Mouse (Mus musculus) forebrain, embryonic 12.5 days (tissue): ENCODE measurements at regions not wholly inside any gene's neighbourhood (a gene's known extent, or its start where the extent isn't known, plus 50 kb on each side); places are given as distances from the start of the nearest gene placed in this dataset.

Experiments used
- ATAC-seq: fragments of 200-750 bp; cut with Nextera tagmentation; 2 replicates; pipeline ENCODE4 v1.8.0; 2017; ENCODE audit warnings: moderate TSS enrichment; ENCODE audit not compliant: low FRiP score
- H3K27ac ChIP-seq: fragments of 300-500 bp; sonication (generic); 2 replicates; pipeline ENCODE4 v1.5.1; 2016; ENCODE audit warnings: mild to moderate bottlenecking
- H3K27me3 ChIP-seq: fragments of 300-500 bp; sonication (generic); 2 replicates; pipeline ENCODE4 v1.6.1; 2016; ENCODE audit warnings: mild to moderate bottlenecking
- H3K36me3 ChIP-seq: fragments of 300-500 bp; sonication (generic); replicated peaks from 2 replicates; pipeline ENCODE4 v1.6.1; 2016; ENCODE audit warnings: mild to moderate bottlenecking
- H3K4me1 ChIP-seq: fragments of 300-500 bp; sonication (generic); 2 replicates; pipeline ENCODE4 v1.6.1; 2016
- H3K4me2 ChIP-seq: fragments of 300-500 bp; sonication (generic); 2 replicates; pipeline ENCODE4 v1.6.1; 2016; ENCODE audit warnings: mild to moderate bottlenecking, moderate library complexity
- H3K4me3 ChIP-seq: fragments of 300-500 bp; sonication (generic); replicated peaks from 2 replicates; pipeline ENCODE4 v1.5.1; 2016; ENCODE audit warnings: mild to moderate bottlenecking
- H3K9ac ChIP-seq: fragments of 300-500 bp; sonication (generic); 2 replicates; pipeline ENCODE4 v1.6.1; 2016; ENCODE audit warnings: mild to moderate bottlenecking
- H3K9me3 ChIP-seq: fragments of 300-500 bp; sonication (generic); 2 replicates; pipeline ENCODE4 v1.6.1; 2016
- WGBS: fragments of 180-500 bp; shearing (Covaris S2); methylation state at CpG from one replicate; pipeline ENCODE4 v1.1.7; 2016; 5-methylcytosine and 5-hydroxymethylcytosine counted together

DNA sequence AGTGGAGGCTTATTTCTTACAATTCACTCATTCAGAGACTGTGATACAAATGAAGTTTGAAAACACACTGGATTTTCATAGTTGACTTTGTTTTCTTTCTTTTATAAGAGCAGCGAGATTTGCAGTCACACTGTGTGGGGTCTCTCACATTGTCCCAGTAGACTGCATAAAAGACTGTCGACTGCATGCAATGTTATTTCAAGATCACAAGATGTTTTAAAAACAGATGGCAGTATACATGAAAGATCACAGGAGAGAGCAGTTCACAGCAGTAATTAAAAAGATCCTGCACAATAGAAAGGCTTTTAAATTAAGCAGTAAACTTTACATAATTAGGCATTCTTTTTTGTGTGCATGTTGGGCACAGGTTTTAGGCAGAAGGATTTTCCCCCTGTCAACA is 865.1 kb upstream of the Got2 start:
- ATAC-seq, result no peak
- no peak overlapping the region for H3K4me2 ChIP-seq
- H3K4me3 ChIP-seq, result no peak overlapping the region
- 20% methylated on average over 2 of the region's 2 CpGs for WGBS
- H3K36me3 ChIP-seq, result no peaks in the 10 kb centered on the region
- no peak overlapping the region for H3K27ac ChIP-seq
- H3K9me3 ChIP-seq, result no peaks in the 10 kb centered on the region
- no peak overlapping the region for H3K9ac ChIP-seq
- no peaks in the 10 kb centered on the region for H3K4me1 ChIP-seq
- H3K27me3 ChIP-seq, result no peaks in the 10 kb centered on the region

DNA sequence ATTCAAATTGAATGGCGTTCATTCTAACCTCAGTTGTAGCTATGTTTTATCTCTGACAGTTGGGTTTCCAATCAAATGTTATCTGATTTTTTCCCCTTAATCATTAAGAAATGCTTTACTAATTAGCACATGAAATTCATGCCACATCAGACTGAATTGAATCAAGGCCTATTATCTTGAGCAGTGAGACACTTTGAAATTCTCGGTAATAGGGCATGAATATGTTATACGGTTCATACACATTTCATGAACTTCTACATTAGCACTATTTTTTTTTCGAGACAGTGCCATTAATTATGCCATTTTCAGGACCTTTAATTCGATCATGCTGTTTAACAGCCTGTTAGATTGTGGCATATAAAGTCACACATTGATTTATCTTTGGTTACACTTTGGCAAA is 860.5 kb upstream of the Got2 start:
- Histone ChIP-seq H3K9me3 (no peaks in the 10 kb centered on the region), H3K27me3 (no peaks in the 10 kb centered on the region), H3K27ac (no peak overlapping the region), H3K36me3 (no peaks in the 10 kb centered on the region), H3K4me2 (no peak overlapping the region), H3K4me1 (no peaks in the 10 kb centered on the region), H3K9ac (no peak overlapping the region), H3K4me3 (no peak overlapping the region)
- ATAC-seq, result peak; percentile 49; the same call in 1 of the 2 replicates
- WGBS, result 57% methylated on average over 5 of the region's 5 CpGs

DNA sequence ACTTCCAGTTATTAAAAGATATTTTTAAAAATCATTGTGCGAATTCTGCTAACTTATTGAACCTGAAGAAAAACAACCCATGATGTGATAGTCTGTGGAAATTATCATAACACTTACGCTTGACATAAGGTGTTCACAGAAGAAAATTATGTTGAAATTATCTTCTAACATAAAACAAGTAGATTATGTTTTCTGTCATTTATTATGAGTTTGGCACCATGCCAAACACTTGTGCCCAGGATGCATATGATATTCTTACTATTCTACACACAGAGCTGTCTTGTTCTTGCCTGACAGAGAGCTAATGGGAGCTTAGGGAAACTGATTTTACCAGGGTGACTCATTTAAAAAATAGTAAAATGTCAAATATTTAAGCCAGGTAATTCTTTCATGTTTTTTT is 850.2 kb upstream of the Got2 start:
- no peak overlapping the region for H3K4me3 ChIP-seq
- no peaks in the 10 kb centered on the region for H3K9me3 ChIP-seq
- no peak overlapping the region for H3K27ac ChIP-seq
- no peak for ATAC-seq
- no peak overlapping the region for H3K9ac ChIP-seq
- WGBS, result 87% methylated on average over 2 of the region's 2 CpGs
- H3K27me3 ChIP-seq, result no peaks in the 10 kb centered on the region
- no peaks in the 10 kb centered on the region for H3K36me3 ChIP-seq
- no peak overlapping the region for H3K4me2 ChIP-seq
- no peaks in the 10 kb centered on the region for H3K4me1 ChIP-seq
